Mouse (Mus musculus): ENCODE measurements around the gene Entpd1. TPM values are rescaled to one million over a fixed set of nuclear protein-coding genes. Genes with fewer than 3 reads are reported as not detected.

Entpd1 gene
- polyA plus RNA-seq, 1 experiment from 2014 or later: 5.7 TPM

- H3K4me3 ChIP-seq (ENCODE audit: low read depth, low read length): no peak overlapping the region
- 0 out of 2 replicates have a peak, but pooled peaks cover 4% of the 10 kb centered on the region for H3K4me1 ChIP-seq (ENCODE audit: insufficient read depth)
- DNase-seq (no peak), ATAC-seq (no peak)
- H3K36me3 ChIP-seq (replicated peaks; ENCODE audit: insufficient read depth, low read length): no peaks in the 10 kb centered on the region
- no peak overlapping the region for H3K9ac ChIP-seq (replicated peaks)
- H3K4me2 ChIP-seq (ENCODE audit: low read depth, low read length): no peak overlapping the region
- no peak overlapping the region for H3K27ac ChIP-seq (ENCODE audit: low read depth)
- no peaks in the 10 kb centered on the region for H3K9me3 ChIP-seq (ENCODE audit: low read length)
- TF ChIP-seq CTCF (IDR thresholded peaks at IDR 0.05; ENCODE audit: low read depth): no peak
- no peak for TF ChIP-seq EP300 (IDR thresholded peaks at IDR 0.05; ENCODE audit: low read depth)
- H3K27me3 ChIP-seq (ENCODE audit: insufficient read depth, low read length): no peaks in the 10 kb centered on the region
- WGBS (ENCODE audit: insufficient replicate concordance): 63% methylated on average over 2 of the region's 2 CpGs
These were observed 28.6 kb downstream of the Entpd1 start for GRCm38 (mm10) chr19:40640799-40641198.

GRCm38 (mm10) chr19:40643846-40644245, 31.7 kb downstream of the Entpd1 start:
- no peaks in the 10 kb centered on the region for H3K27me3 ChIP-seq (ENCODE audit: insufficient read depth, low read length)
- H3K9me3 ChIP-seq (ENCODE audit: low read length): no peaks in the 10 kb centered on the region
- ATAC-seq: no peak
- H3K27ac ChIP-seq (ENCODE audit: low read depth): no peak overlapping the region
- 75% methylated on average over 1 of the region's 1 CpGs for WGBS (ENCODE audit: insufficient replicate concordance)
- no peak overlapping the region for H3K9ac ChIP-seq (replicated peaks)
- TF ChIP-seq EP300 (IDR thresholded peaks at IDR 0.05; ENCODE audit: low read depth) (no peak), CTCF (IDR thresholded peaks at IDR 0.05; ENCODE audit: low read depth) (no peak)
- peaks cover 7% of the 10 kb centered on the region; the same call in 1 of the 2 replicates for H3K4me1 ChIP-seq (ENCODE audit: insufficient read depth)
- H3K36me3 ChIP-seq (replicated peaks; ENCODE audit: insufficient read depth, low read length): no peaks in the 10 kb centered on the region
- DNase-seq: no peak
- no peak overlapping the region for H3K4me2 ChIP-seq (ENCODE audit: low read depth, low read length)
- no peak overlapping the region for H3K4me3 ChIP-seq (ENCODE audit: low read depth, low read length)

GRCm38 (mm10) chr19:40646379-40646778, 34.2 kb downstream of the Entpd1 start:
- no peak overlapping the region for H3K4me2 ChIP-seq (ENCODE audit: low read depth, low read length)
- no peaks in the 10 kb centered on the region for H3K36me3 ChIP-seq (replicated peaks; ENCODE audit: insufficient read depth, low read length)
- no peak overlapping the region for H3K27ac ChIP-seq (ENCODE audit: low read depth)
- no peaks in the 10 kb centered on the region for H3K9me3 ChIP-seq (ENCODE audit: low read length)
- no peak for TF ChIP-seq EP300 (IDR thresholded peaks at IDR 0.05; ENCODE audit: low read depth)
- H3K4me3 ChIP-seq (ENCODE audit: low read depth, low read length): no peak overlapping the region
- no peak for ATAC-seq
- H3K4me1 ChIP-seq (ENCODE audit: insufficient read depth): peaks cover 12% of the 10 kb centered on the region
- WGBS (ENCODE audit: insufficient replicate concordance): 61% methylated on average over 6 of the region's 6 CpGs
- H3K27me3 ChIP-seq (ENCODE audit: insufficient read depth, low read length): no peaks in the 10 kb centered on the region
- H3K9ac ChIP-seq (replicated peaks): no peak overlapping the region
- no peak for DNase-seq

GRCm38 (mm10) chr19:40647319-40648158, 35.4 kb downstream of the Entpd1 start:
- 22% methylated on average over 9 of the region's 9 CpGs for WGBS (ENCODE audit: insufficient replicate concordance)
- Histone ChIP-seq H3K9ac (replicated peaks) (no peak overlapping the region), H3K9me3 (ENCODE audit: low read length) (no peaks in the 10 kb centered on the region), H3K4me1 (ENCODE audit: insufficient read depth) (peaks cover 12% of the 10 kb centered on the region), H3K36me3 (replicated peaks; ENCODE audit: insufficient read depth, low read length) (no peaks in the 10 kb centered on the region), H3K27ac (ENCODE audit: low read depth) (peak overlapping the region; percentile 18; the same call in 1 of the 2 replicates), H3K4me3 (ENCODE audit: low read depth, low read length) (no peak overlapping the region), H3K4me2 (ENCODE audit: low read depth, low read length) (no peak overlapping the region), H3K27me3 (ENCODE audit: insufficient read depth, low read length) (no peaks in the 10 kb centered on the region)
- 0 out of 2 replicates have a peak, but pooled peaks have one; percentile 13 for TF ChIP-seq EP300 (IDR thresholded peaks at IDR 0.05; ENCODE audit: low read depth)
- no peak for TF ChIP-seq CTCF (IDR thresholded peaks at IDR 0.05; ENCODE audit: low read depth)
- ATAC-seq (no peak), DNase-seq (no peak)

- ATAC-seq (no peak), DNase-seq (no peak)
- Histone ChIP-seq H3K4me2 (ENCODE audit: low read depth, low read length) (no peak overlapping the region), H3K27me3 (ENCODE audit: insufficient read depth, low read length) (no peaks in the 10 kb centered on the region), H3K36me3 (replicated peaks; ENCODE audit: insufficient read depth, low read length) (no peaks in the 10 kb centered on the region), H3K9me3 (ENCODE audit: low read length) (no peaks in the 10 kb centered on the region), H3K9ac (replicated peaks) (no peak overlapping the region), H3K4me3 (ENCODE audit: low read depth, low read length) (no peak overlapping the region), H3K27ac (ENCODE audit: low read depth) (no peak overlapping the region), H3K4me1 (ENCODE audit: insufficient read depth) (peaks cover 12% of the 10 kb centered on the region)
- TF ChIP-seq EP300 (IDR thresholded peaks at IDR 0.05; ENCODE audit: low read depth): no peak
- TF ChIP-seq CTCF (IDR thresholded peaks at IDR 0.05; ENCODE audit: low read depth): no peak
- WGBS (ENCODE audit: insufficient replicate concordance): 27% methylated on average over 5 of the region's 5 CpGs
These were observed 37.9 kb downstream of the Entpd1 start for GRCm38 (mm10) chr19:40650090-40650489.

- DNase-seq: no peak
- Histone ChIP-seq H3K27me3 (ENCODE audit: insufficient read depth, low read length) (0 out of 2 replicates have a peak, but pooled peaks cover 2% of the 10 kb centered on the region), H3K4me2 (ENCODE audit: low read depth, low read length) (no peak overlapping the region), H3K27ac (ENCODE audit: low read depth) (no peak overlapping the region), H3K4me3 (ENCODE audit: low read depth, low read length) (no peak overlapping the region), H3K36me3 (replicated peaks; ENCODE audit: insufficient read depth, low read length) (no peaks in the 10 kb centered on the region), H3K9me3 (ENCODE audit: low read length) (no peaks in the 10 kb centered on the region), H3K4me1 (ENCODE audit: insufficient read depth) (peaks cover 9% of the 10 kb centered on the region), H3K9ac (replicated peaks) (no peak overlapping the region)
- 75% methylated on average over 5 of the region's 5 CpGs for WGBS (ENCODE audit: insufficient replicate concordance)
- TF ChIP-seq CTCF (IDR thresholded peaks at IDR 0.05; ENCODE audit: low read depth) (no peak), EP300 (IDR thresholded peaks at IDR 0.05; ENCODE audit: low read depth) (no peak)
- ATAC-seq: no peak
These were observed 44.0 kb downstream of the Entpd1 start for GRCm38 (mm10) chr19:40656207-40656606.

All from liver, postnatal 0 days (tissue).